Mouse (Mus musculus) adrenal gland, postnatal 14 days (tissue): ENCODE measurements at regions not wholly inside any gene's neighbourhood (a gene's known extent, or its start where the extent isn't known, plus 50 kb on each side); places are given as distances from the start of the nearest gene placed in this dataset.
"Not testable (repeated sequence)": the region's sequence is repeated elsewhere in the genome, so short reads cannot be mapped to it uniquely, and the experiment has no call there.

Experiments used
- DNase-seq: peaks from one replicate; pipeline ENCODE4 v3.0.0; 2021; ENCODE audit warnings: mixed read lengths

DNA sequence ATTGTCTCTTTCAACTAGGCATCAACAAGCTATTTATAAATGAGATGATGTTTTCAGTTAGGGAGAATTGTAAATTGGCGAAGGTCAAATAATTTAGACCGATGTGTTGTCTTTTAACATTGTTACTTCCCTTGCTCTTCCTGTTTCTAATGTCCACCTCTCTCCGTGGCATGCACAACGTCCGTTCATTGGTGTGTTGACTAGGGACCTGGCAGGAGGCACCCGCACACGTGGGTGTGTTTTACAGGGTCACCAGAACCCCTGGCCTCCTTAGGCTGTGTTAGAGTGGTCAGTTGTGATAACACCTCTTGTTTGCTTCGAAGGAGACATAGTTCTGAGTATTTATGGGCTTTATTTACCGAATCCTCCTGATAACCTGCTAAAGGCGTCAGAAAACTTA lies 222.8 kb downstream of the Brms1l start:
- DNase-seq, result no peak

- peak; percentile 85 for DNase-seq
Observed at GRCm38 (mm10) chr12:56058463-56058862, 222.3 kb downstream of the Brms1l start.

DNA sequence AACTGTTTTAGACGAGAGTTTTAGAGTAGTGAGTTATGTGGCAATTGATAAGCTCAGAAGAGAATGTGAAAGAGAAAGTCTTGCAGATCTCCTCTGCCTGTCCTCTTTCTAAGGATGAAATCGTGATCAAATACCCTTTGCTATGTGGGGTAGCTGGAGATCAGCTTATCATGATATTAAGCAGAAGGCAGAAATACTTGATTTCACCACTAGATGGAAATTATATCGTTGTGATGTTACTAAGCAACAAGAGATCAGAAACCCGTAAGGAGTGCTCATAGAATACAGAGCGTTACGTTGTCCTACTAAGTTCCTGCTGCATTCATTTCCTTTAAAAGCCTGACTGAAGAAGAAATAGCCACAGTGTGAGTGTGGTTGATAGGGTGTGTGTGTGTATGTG lies 219.3 kb downstream of the Brms1l start:
- DNase-seq, result no peak

DNA sequence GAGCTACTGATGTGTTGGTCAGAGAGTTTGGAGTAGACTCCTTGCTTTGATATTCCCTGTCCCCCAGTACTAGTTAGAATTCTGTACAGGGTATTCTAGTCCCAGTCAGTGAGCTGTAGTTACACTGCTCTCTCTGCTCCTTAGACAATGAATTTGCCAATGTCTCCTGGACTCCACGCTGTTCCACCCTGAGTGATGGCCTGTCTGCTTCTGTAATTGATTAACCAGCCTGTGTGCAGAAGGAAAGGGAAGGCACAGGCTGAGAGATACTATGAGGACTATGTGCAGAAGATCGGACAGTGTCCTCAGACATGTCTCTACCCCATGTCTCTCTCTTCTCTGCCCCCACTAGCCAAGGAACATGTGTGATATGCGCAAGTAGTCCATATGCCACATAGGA lies 209.9 kb downstream of the Brms1l start:
- no peak for DNase-seq

- no peak for DNase-seq
Observed at GRCm38 (mm10) chr12:56020954-56021514, 184.9 kb downstream of the Brms1l start.

DNA sequence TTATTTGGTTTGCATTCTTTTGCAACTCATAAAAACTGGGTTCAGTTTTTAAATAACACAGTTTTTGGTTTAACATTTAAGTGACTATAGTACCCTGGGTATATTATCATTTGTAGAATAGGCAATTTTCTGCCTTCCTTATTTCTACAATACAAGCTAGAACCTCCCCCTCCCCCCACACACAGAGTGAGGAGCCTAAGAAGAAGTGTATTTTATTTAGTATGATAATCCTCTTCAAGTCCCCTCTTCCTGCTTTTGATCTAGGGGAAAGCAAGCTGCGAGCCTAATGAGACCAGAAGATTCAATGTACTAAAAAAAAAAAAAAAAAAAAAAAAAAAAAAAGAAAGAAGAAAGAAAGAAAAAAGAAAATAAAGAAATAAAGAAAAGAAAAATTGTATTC lies 184.4 kb downstream of the Brms1l start:
- DNase-seq, result no peak

DNA sequence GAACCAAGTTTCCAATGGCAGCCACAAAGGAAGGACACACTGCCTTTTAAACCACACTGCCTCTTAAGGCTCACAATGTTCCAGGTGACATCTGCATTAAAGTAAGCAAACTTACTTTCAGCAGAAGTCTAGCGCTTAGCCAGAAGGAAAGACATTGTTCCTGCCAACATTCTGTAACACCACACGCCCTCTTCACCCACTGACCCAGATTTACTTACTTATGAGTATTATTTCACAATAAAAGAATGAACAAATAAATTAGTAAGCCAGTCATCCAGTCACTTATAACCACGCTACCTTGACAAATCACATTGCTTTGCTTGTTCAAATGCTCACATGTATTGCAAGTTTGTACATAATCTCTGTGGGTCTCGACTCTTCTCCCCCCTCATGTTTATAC lies 173.9 kb downstream of the Brms1l start:
- DNase-seq, result no peak

DNA sequence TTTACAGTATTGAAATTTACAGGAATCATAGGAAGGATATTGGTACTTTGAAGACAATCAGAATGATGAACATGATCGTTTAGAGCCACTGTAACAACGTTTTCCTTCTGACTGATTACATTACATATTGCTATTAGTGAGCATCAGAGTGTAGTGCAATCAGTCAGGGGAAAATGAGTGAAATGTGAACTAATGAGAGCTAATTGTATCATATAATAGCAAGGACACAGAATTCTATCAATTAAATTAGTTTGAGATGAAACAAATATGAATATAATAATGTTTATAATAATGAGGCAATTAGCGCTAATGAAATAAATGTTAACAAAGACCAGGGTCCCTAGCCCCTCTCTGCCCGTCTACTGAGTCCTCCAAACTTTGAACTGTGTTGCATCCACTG lies 169.7 kb downstream of the Brms1l start:
- no peak for DNase-seq

- no peak for DNase-seq
Observed at GRCm38 (mm10) chr12:56005321-56005720, 169.2 kb downstream of the Brms1l start.

DNA sequence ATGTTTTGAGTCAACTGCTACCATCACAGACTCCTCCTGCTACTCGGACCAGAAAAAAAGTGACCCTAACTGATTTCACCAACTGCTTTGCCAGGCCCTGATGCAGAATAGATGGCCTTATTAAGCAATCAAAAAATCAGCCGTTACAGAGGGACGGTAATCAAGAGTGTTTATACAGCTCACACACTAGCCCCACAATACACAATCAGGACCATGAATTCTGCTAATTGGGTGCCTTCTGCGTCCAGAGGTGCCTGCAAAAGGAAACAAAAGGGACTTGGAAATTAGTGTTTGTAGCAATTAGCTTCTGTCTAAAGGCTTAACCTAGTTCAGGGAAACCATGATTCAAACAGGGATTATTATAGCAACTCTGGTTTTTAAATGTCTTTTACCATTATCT lies 168.4 kb downstream of the Brms1l start:
- DNase-seq, result no peak

- DNase-seq, result no peak
Observed at GRCm38 (mm10) chr12:56003561-56003960, 167.4 kb downstream of the Brms1l start.

- peak; percentile 63 for DNase-seq
Observed at GRCm38 (mm10) chr12:55996585-55997377, 160.7 kb downstream of the Brms1l start.

GRCm38 (mm10) chr12:55983565-55984351 lies 147.6 kb downstream of the Brms1l start:
- DNase-seq, result no peak

DNA sequence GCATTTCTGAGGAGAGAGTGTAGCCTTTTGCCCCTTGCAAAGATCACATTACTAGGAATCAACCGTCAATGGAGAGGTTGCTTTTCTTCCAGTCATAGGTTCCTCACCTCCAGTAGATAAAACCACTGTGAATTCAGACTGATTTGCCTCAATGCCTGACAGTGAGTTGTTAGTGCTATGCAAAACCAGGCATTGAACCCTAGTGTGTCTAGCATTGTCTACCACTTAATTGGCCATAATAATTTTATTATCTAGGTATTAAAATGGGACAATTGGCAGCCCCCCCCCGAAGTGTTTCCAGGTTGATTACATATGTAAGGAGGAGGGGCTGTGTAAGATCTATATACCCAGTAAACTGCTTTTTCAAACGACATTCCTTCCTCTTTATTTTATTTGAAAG lies 147.0 kb downstream of the Brms1l start:
- no peak for DNase-seq

GRCm38 (mm10) chr12:55974262-55974661 lies 138.1 kb downstream of the Brms1l start:
- no peak for DNase-seq

DNA sequence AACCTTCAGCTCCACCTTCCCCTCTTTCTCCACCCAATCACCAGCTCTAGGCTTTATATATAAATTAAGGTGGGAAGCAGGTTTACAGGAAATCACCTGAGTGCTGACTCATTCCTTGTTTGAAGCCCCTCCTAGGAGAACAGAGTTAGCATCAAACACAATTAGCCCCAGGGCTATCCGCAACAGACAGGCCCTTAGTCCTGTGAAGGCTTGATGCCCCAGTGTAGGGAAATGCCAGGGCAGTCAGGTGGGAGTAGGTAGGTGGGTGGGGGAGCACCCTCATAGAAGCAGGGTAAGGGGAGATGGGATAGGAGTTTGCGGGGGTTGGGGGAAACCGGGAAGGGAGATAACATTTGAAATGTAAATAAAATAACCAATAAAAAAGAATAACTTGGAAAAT lies 123.2 kb downstream of the Brms1l start:
- DNase-seq, result not testable (repeated sequence)

- DNase-seq, result no peak
Observed at GRCm38 (mm10) chr12:55940566-55940965, 104.4 kb downstream of the Brms1l start.

DNA sequence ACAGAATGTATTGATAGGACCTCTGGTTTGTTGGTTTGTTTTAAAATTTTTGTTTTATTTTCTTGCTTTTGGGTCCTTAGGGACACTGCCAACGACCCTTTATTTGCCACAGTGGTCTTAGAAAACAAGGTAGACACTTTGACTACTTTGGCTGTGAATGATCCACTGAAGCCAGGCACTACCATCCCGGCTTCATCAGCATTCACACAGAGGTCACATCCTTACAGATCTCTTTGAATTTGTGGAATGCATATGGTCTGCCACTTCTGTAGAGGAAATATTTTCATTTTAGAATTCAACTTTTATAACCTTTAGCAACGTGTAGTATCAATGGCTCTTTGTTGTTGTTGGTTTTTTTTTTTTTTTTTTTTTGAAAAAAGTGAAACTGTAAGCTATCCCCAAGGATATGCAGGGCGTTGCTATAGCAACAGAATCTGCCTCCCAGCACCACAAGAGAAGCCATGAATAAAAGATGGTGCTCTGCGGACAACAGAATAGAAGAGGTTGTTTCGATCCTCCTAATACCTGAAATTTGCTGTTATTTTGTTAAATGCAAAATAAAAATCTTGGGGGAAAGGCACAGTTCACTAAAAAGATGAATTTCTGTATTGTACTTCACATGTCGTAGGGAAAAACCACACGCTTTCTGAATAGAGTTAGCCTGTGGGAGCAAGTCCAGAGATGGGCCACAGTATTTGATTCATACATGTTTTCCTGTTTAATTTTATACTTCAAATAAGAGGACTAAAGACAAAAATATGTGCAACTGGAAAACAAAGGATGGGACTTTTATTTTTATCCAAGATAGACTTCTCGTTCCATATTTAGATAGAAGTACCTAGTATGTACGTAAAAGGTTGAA lies 103.4 kb downstream of the Brms1l start:
- DNase-seq, result no peak

- DNase-seq, result no peak
Observed at GRCm38 (mm10) chr12:55934172-55934571, 98.0 kb downstream of the Brms1l start.

GRCm38 (mm10) chr12:55933417-55933816 lies 97.3 kb downstream of the Brms1l start:
- DNase-seq, result no peak

GRCm38 (mm10) chr12:55930468-55930867 lies 94.3 kb downstream of the Brms1l start:
- DNase-seq, result peak; percentile 15

DNA sequence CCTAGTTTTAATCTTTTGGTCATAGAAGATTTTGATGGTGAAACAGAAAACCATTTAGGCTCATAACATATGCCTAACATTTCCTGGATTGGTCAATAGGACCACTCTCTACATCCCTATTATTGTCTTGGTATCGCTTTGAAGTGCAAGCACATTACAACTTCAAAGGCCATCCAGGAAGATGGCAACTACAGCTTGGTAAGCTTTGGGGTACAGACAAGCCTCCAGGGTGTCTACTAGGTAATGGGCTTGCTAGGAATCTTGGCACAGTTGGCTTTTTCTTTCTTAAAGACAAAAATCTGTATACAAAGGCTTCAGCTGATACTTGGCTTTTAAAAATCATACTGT lies 90.8 kb downstream of the Brms1l start:
- no peak for DNase-seq
